Mouse (Mus musculus): ENCODE results near the gene Gm9803.
"Not testable (repeated sequence)": the region's sequence is repeated elsewhere in the genome, so short reads cannot be mapped to it uniquely, and the experiment has no call there.

The Gm9803 gene

GRCm38 (mm10) chr10:43523931-43524330, at the start of gene Gm9803:
Gene Gm9803 (plus strand): TSS chr10:43524084.
- not testable (repeated sequence) for DNase-seq (ENCODE audit: low spot score in 2 of 2)

DNA sequence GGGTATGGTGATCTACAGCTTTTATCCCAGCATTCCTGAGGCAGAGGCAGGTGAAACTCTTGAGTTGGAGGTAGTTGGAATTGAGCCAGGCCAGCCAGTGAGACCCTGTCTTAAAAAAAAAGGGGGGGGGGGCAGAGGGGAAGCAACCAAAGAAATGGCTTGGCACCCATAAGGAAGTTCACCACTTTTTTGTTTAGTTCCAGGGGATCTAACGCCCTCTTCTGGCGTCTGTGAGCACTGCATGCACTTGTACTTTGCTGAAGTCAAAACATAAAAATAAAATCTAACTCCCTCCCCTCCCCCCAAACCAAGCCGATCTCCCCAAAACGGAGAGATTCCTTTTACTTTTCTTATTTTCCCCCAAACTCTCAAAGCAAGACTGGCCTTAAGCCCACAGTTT, 48.5 kb upstream of the Gm9803 start:
- DNase-seq (ENCODE audit: low spot score in 2 of 2) = peak in 1 of 2 experiments; percentile 36

DNA sequence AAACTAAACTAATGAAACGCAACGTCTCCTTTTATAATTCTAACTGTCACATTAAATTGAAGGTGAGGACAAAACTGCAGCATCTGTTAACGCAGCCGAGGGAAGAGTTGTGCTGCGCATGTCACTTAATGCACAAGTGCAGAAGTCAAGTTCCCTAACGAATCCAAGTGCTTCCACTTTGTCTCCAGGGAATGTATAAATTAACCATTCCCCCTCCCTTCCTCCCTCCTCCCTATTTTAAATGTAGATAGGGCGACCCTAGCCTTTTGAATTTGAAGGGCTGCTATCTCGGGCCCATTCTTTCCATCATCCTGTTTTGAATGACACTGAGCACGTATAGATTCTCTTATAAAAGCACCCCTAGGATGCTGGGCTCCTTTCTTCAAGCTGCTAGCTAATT, 46.4 kb upstream of the Gm9803 start:
- no peak for DNase-seq (ENCODE audit: low spot score in 2 of 2)

DNA sequence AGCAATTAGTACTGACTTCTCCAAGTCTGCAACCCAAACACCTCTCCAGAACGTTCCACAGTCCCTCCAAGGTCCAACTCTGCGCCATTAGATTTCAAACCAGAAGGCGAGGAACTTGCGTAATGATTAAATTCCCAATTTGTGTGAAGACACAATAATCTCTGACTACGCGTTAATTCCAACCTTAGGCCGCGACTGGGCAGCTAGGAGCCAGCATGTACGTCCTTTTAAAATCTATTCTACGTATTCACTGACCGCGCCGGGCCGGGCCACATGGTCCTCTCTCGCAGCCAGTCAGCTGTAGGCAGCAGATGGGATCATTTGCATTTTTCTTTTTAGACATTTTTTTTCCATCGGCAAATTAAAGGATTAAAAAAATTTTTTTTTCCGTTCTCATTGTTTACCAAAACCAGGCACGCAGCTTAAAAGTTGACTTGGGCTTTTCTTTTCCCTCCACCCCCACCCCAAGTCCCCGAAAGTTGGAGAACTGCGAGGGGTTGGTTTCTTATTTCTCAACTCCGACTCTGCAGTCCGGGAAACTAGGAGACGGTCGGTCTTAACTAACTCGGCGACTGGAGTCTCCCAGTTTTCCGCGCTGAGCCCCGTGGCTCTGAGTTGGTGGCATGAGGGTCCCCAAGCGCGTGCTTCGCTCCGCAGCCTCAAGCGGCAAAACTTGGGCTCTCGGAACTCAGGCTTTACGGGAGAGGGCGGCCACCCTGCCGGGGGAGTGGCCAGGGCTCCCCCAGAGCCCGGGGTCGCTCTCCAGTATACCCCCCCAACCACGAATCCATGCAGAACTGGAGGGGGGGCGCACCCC, 45.8 kb upstream of the Gm9803 start:
- peak in 1 of 2 experiments; percentile 47 for DNase-seq (ENCODE audit: low spot score in 2 of 2)

GRCm38 (mm10) chr10:43478751-43479435, 45.0 kb upstream of the Gm9803 start, which contains the start of gene Bend3:
Gene Bend3 (plus strand): TSS chr10:43478831.
- peak in 1 of 2 experiments; percentile 64 for DNase-seq (ENCODE audit: low spot score in 2 of 2)

- DNase-seq (ENCODE audit: low spot score in 2 of 2) = peak; percentile 48 to 69
These were observed 44.3 kb upstream of the Gm9803 start for GRCm38 (mm10) chr10:43479436-43480157.

DNA sequence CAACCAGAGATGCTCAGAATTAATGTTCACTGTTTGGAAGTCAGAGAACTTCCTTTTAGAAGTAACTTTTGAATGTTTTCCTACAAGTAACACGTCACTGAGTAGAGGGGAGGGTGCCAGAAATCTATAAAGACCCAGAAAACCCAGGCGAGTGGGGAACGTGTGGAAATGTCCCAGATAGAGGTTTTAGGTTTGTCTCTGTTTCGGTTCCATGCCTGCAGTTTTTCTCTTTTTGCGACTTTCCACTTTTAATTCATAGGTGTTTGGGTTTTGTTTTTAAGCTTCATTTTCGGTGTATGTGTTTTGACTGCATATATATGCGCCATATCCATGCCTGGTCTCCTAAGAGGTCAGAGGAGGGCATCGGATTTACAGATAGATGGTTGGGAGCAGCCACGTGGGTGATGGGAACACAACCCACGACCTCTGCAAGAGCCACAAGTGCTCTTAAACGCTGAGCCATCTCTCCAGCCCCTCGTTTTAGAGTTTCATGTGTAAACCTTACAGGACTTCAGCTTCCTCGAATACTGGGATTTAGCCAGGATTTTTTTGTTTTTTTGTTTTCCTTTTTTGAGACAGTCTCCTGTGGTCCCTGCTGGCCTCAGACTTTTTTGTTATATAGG, 43.5 kb upstream of the Gm9803 start:
- DNase-seq (ENCODE audit: low spot score in 2 of 2) = no peak

GRCm38 (mm10) chr10:43481179-43481578, 42.7 kb upstream of the Gm9803 start:
- no peak for DNase-seq (ENCODE audit: low spot score in 2 of 2)

- no peak for DNase-seq (ENCODE audit: low spot score in 2 of 2)
These were observed 41.9 kb upstream of the Gm9803 start for GRCm38 (mm10) chr10:43482021-43482420.

DNA sequence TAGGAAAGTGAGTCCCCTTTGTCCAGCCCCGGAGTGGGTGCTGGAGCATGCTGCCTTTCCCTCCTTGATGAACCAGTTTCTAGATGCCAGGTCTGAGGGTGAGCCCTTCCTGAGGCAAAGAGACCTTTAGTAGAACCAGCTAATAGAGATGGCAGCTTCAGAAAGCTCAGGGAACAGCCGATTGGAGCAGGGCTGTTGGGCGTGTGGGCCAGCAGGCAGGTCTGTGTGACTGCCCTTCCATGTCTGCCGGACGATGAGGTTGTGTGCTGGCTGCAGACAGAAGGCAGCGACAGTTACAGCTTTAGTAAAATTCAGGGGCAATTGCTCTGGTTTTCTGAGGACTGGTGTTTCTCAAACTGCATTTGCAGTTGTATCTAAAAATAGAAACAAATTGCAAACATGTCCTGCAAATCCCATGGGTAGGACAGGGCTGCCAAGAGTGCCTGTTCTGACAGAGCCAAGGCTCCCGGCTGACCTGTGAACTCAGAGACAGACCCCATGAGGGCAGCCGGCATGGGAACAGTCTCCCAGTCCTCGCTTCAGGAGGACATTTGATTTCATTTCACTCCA, 40.4 kb upstream of the Gm9803 start:
- no peak for DNase-seq (ENCODE audit: low spot score in 2 of 2)

GRCm38 (mm10) chr10:43485751-43486268, 38.1 kb upstream of the Gm9803 start:
- no peak for DNase-seq (ENCODE audit: low spot score in 2 of 2)

GRCm38 (mm10) chr10:43487441-43488010, 36.4 kb upstream of the Gm9803 start:
- no peak for DNase-seq (ENCODE audit: low spot score in 2 of 2)

DNA sequence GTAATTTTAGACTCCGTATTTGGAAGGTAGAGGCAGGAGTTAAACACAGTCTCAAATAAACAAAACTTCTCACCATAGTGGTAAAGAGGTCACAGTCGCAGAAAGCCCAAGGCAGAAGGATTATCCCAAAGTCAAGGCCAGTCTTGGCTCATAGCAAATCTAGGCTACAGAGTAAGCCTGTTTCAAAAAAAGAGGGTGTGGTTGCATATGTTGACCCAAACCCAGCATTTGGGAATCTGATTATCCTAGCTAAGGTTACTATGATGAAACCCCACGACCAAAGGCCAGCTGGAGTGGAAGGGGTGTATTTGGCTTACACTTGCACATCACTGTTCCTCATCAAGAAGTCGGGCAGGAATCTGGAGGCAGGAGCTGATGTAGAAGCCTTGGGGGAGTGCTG, 35.6 kb upstream of the Gm9803 start:
- no peak for DNase-seq (ENCODE audit: low spot score in 2 of 2)

DNA sequence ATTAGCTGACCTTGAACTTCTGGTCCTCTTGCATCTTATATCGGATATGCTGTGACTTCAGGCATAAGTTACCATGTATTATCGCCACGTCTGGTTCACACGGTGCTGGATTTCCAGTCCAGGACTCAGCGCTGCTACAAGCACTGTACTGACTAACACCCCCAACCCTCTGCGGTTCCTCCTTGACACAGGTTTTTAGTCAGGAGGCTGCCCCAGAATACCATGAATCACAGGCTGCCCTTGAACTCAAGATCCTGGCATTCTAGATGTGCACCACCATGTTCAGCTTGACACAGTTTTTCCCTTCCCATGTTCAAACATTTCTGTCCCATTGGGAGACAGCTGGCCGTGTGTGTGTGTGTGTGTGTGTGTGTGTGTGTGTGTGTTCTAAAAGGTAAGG, 34.7 kb upstream of the Gm9803 start:
- DNase-seq (ENCODE audit: low spot score in 2 of 2) = no peak

DNA sequence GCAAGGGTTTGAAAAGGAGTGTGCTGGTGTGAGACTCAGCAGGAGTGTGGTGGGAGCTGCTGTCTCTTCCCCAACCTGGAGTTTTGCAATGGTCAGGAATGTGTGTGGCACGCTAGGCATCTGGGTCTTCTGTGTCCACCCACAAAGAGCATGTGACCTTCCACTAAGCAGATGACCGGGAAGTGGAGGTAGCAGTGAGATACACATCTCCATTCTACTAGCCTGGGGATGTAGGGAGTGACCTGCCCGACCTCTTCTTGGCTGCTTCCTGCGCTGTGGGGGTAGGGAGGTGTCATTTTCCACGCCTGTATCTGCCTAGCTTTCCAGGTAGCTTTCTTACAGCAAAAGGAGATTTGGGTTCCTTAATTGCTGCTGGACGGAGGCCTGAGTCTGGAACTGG, 34.3 kb upstream of the Gm9803 start:
- DNase-seq (ENCODE audit: low spot score in 2 of 2) = no peak

- no peak for DNase-seq (ENCODE audit: low spot score in 2 of 2)
These were observed 33.9 kb upstream of the Gm9803 start for GRCm38 (mm10) chr10:43490034-43490433.

DNA sequence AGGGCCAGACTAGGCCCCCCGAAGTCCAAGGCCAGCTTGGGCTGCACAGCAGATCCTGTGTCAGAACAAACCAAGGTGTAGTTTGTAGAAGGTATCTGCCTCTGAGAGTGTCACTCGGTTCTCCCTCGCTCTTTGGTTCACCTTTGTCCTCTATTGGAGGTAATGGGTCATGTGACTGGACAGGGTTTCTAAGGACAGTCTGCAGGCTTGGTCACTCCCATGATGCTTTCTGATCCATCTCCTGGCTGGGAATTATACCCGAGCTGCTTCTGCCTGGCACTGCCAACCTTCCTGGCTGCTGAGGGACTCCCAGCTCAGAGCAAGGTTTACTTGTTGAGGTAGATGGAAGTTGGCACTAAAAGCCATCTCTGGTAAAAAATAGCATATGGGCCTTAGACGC, 33.0 kb upstream of the Gm9803 start:
- no peak for DNase-seq (ENCODE audit: low spot score in 2 of 2)

DNA sequence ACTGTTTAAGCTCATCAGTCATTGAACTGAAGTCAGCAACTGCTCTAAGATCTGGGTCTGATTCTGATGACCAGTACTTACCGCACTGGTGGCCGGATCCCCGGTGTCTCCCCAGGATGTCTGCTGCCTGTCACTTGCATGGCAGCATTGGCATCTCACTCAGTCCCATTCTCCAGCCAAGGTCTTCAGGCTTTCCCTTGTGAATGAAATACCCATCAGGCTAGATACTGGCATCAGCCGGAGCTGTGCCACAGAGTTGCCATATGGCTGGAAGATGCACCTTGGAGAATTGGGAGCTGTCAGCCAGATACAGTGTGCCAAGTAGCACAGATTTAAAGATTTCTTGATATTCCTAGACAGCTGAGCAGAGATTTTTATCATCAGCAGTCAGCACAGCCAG, 21.3 kb upstream of the Gm9803 start:
- no peak for DNase-seq (ENCODE audit: low spot score in 2 of 2)

GRCm38 (mm10) chr10:43504291-43504690, 19.6 kb upstream of the Gm9803 start:
- DNase-seq (ENCODE audit: low spot score in 2 of 2) = no peak

GRCm38 (mm10) chr10:43507051-43507450, 16.8 kb upstream of the Gm9803 start:
- no peak for DNase-seq (ENCODE audit: low spot score in 2 of 2)

- no peak for DNase-seq (ENCODE audit: low spot score in 2 of 2)
These were observed 14.7 kb upstream of the Gm9803 start for GRCm38 (mm10) chr10:43509228-43509627.
